Mouse (Mus musculus): ENCODE data around the gene Wnt5b. TPM values are rescaled to one million over a fixed set of nuclear protein-coding genes. Genes with fewer than 3 reads are reported as not detected.

The Wnt5b gene
- total and polyA plus RNA-seq, 3 experiments = 0.03 TPM; not detected in 2

DNA sequence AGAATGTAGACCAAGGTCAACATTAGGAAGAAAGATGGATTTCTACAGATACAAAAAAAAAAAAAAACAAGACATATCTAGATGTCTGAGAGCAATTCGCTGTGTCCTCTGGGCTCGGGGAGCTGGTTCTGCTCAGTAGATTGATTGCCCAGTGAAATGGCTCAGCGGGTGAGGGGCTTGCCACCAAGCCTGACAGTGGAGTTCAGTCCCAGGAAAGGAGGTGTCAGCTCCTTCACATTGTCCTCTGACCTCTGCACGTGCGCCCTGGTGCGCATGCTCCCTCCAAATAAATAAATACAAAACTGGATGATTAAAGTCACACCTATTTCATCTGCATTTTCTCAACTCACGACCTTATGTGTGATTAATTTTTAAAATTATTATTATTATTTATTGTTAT is 124.7 kb downstream of the Wnt5b start:
- H3K9me3 ChIP-seq (replicated peaks) = no peaks in the 10 kb centered on the region
- DNase-seq (ENCODE audit: low spot score) = no peak
- peaks cover 15% of the 10 kb centered on the region for H3K27me3 ChIP-seq (ENCODE audit: insufficient read depth, low read length)
- no peak overlapping the region for H3K4me3 ChIP-seq (ENCODE audit: low read depth, low read length)
- TF ChIP-seq CTCF (IDR thresholded peaks at IDR 0.05; ENCODE audit: low read depth, low read length) = no peak
- no peak for ATAC-seq (ENCODE audit: extremely low read depth, insufficient number of reproducible peaks, low FRiP score, poor library complexity, severe bottlenecking)
- peaks cover 5% of the 10 kb centered on the region for H3K4me1 ChIP-seq (ENCODE audit: insufficient read depth, low read depth, low read length)
- no peaks in the 10 kb centered on the region for H3K36me3 ChIP-seq (replicated peaks)

DNA sequence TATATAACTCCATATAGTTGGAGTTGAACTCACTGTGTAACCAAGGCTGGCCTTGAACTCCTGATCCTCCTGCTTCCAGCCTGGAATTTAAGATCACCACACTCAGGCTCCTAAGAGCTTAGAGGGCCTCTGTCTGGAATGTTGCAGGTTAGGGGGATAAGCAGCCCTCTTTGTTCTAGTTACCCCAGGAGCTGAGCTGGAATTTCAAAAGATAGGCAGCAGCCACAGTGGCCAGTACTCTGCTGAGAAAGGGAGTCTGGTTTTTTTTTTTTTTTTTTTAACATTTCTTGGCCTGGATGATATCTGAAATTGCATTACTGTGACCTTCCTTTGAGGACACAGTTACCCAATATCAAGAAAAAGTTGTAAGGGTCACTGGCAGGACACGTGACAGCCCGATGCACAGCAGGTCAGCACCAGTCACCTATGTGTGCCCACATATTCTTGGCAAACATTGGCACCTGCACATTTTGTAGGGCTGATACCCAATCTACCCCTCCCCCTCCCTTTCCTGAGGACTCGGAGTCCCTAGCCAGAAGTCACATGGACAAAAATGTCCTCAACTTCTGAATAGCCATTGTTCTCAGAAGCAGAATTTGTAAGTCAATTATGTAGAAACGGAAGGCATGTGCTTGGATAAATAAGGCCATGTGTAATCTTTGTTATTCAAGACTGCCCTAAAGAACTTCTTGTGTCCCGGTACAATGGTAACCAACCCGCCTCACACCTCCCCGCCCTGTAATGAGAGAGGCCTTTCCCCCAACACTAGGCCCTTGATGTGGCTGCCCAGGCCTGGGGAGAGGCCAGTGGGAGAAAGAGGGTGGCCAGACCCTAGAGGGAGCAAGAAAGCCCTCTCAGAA is 125.5 kb downstream of the Wnt5b start:
- Histone ChIP-seq H3K4me1 (ENCODE audit: insufficient read depth, low read depth, low read length) (peaks cover 5% of the 10 kb centered on the region), H3K4me3 (ENCODE audit: low read depth, low read length) (no peak overlapping the region), H3K9me3 (replicated peaks) (no peaks in the 10 kb centered on the region), H3K36me3 (replicated peaks) (no peaks in the 10 kb centered on the region), H3K27me3 (ENCODE audit: insufficient read depth, low read length) (peaks cover 19% of the 10 kb centered on the region)
- no peak for DNase-seq (ENCODE audit: low spot score)
- no peak for ATAC-seq (ENCODE audit: extremely low read depth, insufficient number of reproducible peaks, low FRiP score, poor library complexity, severe bottlenecking)
- TF ChIP-seq GATA1 (IDR thresholded peaks at IDR 0.05; ENCODE audit: borderline replicate concordance, low read length) (no peak), TAL1 (conservative IDR thresholded peaks at IDR 0.05; ENCODE audit: low read depth, low read length) (no peak), CTCF (IDR thresholded peaks at IDR 0.05; ENCODE audit: low read depth, low read length) (no peak), GATA2 (IDR thresholded peaks at IDR 0.05; ENCODE audit: borderline replicate concordance, low read depth, low read length) (no peak), POLR2AphosphoS5 (IDR thresholded peaks at IDR 0.05; ENCODE audit: insufficient replicate concordance, low read depth, low read length) (no peak)

DNA sequence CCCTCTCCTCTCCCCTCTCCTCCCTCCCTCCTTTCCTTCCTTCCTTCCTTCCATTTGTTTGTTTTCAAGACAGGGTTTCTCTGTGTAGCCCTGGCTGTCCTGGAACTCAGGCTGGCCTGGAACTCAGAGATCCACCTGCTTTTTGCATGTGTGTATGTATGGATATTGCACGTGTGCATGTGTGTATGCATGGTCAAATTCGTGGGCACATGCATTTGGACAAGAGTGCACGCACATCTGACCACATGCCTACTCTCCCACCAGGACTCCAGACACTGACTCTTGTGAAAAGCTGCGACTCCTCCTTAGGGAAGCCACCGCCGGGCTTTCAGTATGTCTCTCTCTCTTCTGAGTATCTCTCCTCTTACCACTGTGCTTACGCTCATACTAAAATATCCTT is 126.3 kb downstream of the Wnt5b start:
- Histone ChIP-seq H3K4me1 (ENCODE audit: insufficient read depth, low read depth, low read length) (peaks cover 5% of the 10 kb centered on the region), H3K4me3 (ENCODE audit: low read depth, low read length) (no peak overlapping the region), H3K27me3 (ENCODE audit: insufficient read depth, low read length) (peaks cover 22% of the 10 kb centered on the region), H3K36me3 (replicated peaks) (no peaks in the 10 kb centered on the region), H3K9me3 (replicated peaks) (no peaks in the 10 kb centered on the region)
- TF ChIP-seq TAL1 (conservative IDR thresholded peaks at IDR 0.05; ENCODE audit: low read depth, low read length) (no peak), CTCF (IDR thresholded peaks at IDR 0.05; ENCODE audit: low read depth, low read length) (no peak), GATA2 (IDR thresholded peaks at IDR 0.05; ENCODE audit: borderline replicate concordance, low read depth, low read length) (no peak), POLR2AphosphoS5 (IDR thresholded peaks at IDR 0.05; ENCODE audit: insufficient replicate concordance, low read depth, low read length) (no peak)
- ATAC-seq (ENCODE audit: extremely low read depth, insufficient number of reproducible peaks, low FRiP score, poor library complexity, severe bottlenecking) (no peak), DNase-seq (ENCODE audit: low spot score) (no peak)

DNA sequence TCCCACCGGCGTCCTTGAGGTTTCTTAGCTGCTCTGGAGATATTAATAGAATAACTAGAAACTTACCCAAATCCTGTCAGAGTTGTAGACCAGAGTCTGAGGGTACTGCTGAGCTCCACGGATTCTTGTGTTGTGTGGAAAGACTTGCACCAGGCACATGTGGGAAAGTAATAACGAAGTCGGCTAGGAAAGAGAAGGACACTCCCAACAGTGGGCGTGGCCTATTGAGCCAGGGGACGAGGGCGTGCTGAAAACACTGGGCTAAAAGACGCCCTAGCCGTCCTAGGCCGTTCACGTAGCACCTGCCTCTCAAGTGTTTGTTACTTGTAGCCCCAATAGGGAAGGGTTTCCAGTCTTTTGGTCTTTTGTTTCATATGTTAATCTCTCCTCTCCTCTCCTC is 126.8 kb downstream of the Wnt5b start, which contains the start of gene Adipor2:
Adipor2 (minus strand) TSS at position 351 of the 400 bp plus-strand sequence.
- Histone ChIP-seq H3K36me3 (replicated peaks) (no peaks in the 10 kb centered on the region), H3K9me3 (replicated peaks) (no peaks in the 10 kb centered on the region), H3K4me3 (ENCODE audit: low read depth, low read length) (no peak within 1 kb of the TSS), H3K27me3 (ENCODE audit: insufficient read depth, low read length) (peaks cover 23% of the 10 kb centered on the region), H3K4me1 (ENCODE audit: insufficient read depth, low read depth, low read length) (peaks cover 5% of the 10 kb centered on the region)
- ATAC-seq (ENCODE audit: extremely low read depth, insufficient number of reproducible peaks, low FRiP score, poor library complexity, severe bottlenecking) (no peak), DNase-seq (ENCODE audit: low spot score) (no peak)
- TF ChIP-seq TAL1 (conservative IDR thresholded peaks at IDR 0.05; ENCODE audit: low read depth, low read length) = no peak
- TF ChIP-seq CTCF (IDR thresholded peaks at IDR 0.05; ENCODE audit: low read depth, low read length) = no peak
- TF ChIP-seq POLR2AphosphoS5 (IDR thresholded peaks at IDR 0.05; ENCODE audit: insufficient replicate concordance, low read depth, low read length) = no peak
- no peak for TF ChIP-seq GATA2 (IDR thresholded peaks at IDR 0.05; ENCODE audit: borderline replicate concordance, low read depth, low read length)
- no peak for TF ChIP-seq GATA1 (IDR thresholded peaks at IDR 0.05; ENCODE audit: borderline replicate concordance, low read length)

DNA sequence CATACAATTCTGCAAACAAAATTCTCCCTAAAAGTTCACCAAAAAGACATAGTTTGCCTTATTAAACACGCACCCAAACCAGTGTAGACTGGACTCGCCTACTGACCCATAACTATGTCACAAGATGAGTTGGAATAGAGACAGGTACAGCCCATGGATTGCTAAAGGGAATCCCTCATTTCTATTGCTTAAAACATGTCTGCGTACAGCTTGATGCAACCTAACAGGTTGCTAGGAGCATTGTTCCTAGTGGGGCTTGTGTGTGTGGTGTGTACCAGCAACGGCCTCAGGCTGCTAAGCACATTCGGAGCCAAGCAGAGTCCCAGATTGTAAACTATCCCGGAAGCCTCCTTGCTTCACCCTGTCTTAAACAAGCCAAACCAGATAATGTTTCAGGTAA is 127.5 kb downstream of the Wnt5b start:
- Histone ChIP-seq H3K4me1 (ENCODE audit: insufficient read depth, low read depth, low read length) (peaks cover 5% of the 10 kb centered on the region), H3K27me3 (ENCODE audit: insufficient read depth, low read length) (peaks cover 22% of the 10 kb centered on the region), H3K9me3 (replicated peaks) (no peaks in the 10 kb centered on the region), H3K36me3 (replicated peaks) (no peaks in the 10 kb centered on the region), H3K4me3 (ENCODE audit: low read depth, low read length) (no peak overlapping the region)
- no peak for TF ChIP-seq POLR2AphosphoS5 (IDR thresholded peaks at IDR 0.05; ENCODE audit: insufficient replicate concordance, low read depth, low read length)
- TF ChIP-seq GATA2 (IDR thresholded peaks at IDR 0.05; ENCODE audit: borderline replicate concordance, low read depth, low read length) = no peak
- no peak for TF ChIP-seq TAL1 (conservative IDR thresholded peaks at IDR 0.05; ENCODE audit: low read depth, low read length)
- TF ChIP-seq CTCF (IDR thresholded peaks at IDR 0.05; ENCODE audit: low read depth, low read length) = no peak
- DNase-seq (ENCODE audit: low spot score) = no peak
- ATAC-seq (ENCODE audit: extremely low read depth, insufficient number of reproducible peaks, low FRiP score, poor library complexity, severe bottlenecking) = no peak

DNA sequence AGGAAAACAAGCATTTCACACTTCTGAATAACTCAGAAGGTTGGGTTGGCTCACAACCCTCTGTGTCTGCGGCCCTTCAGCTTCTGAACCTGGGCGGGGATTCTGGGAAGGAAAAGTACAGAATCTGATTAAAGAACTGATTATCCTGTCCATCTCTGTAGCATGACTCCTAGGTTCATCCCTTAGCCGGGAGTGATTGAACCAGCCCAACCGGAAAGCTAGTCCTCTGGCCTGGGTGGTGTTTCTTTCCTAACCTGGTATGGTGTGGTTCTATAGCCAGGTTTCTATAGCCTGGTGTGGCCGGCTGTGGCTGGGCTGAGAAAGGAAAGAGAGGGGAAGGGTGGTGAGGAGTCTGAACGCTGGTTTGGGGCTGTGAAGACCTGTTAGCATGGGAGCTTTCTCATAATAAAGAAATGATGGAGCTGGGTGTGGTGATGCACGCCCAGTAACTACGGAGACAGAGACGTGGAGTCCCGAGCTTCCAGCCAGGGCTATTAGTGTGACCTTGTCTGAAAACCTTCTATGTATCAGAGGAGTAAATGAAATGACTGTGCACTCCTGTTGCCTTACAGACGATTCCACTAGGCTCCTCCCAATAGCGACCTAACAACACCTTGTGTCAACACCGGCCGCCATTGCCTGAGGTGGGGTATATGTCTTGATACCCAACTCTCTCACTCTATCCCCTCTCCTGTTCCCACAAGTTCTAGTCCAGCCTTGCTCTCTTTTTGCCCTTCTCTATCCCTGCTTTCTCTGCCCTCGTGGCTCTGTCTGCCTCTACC is 129.7 kb downstream of the Wnt5b start:
- H3K9me3 ChIP-seq (replicated peaks) = no peaks in the 10 kb centered on the region
- H3K4me3 ChIP-seq (ENCODE audit: low read depth, low read length) = no peak overlapping the region
- peaks cover 30% of the 10 kb centered on the region for H3K27me3 ChIP-seq (ENCODE audit: insufficient read depth, low read length)
- no peak for DNase-seq (ENCODE audit: low spot score)
- TF ChIP-seq GATA1 (IDR thresholded peaks at IDR 0.05; ENCODE audit: borderline replicate concordance, low read length) (no peak), CTCF (IDR thresholded peaks at IDR 0.05; ENCODE audit: low read depth, low read length) (no peak), GATA2 (IDR thresholded peaks at IDR 0.05; ENCODE audit: borderline replicate concordance, low read depth, low read length) (no peak), TAL1 (conservative IDR thresholded peaks at IDR 0.05; ENCODE audit: low read depth, low read length) (no peak), POLR2AphosphoS5 (IDR thresholded peaks at IDR 0.05; ENCODE audit: insufficient replicate concordance, low read depth, low read length) (no peak)
- H3K4me1 ChIP-seq (ENCODE audit: insufficient read depth, low read depth, low read length) = peaks cover 5% of the 10 kb centered on the region
- no peak for ATAC-seq (ENCODE audit: extremely low read depth, insufficient number of reproducible peaks, low FRiP score, poor library complexity, severe bottlenecking)
- H3K36me3 ChIP-seq (replicated peaks) = no peaks in the 10 kb centered on the region

Measured in G1E (cell line).